Mouse (Mus musculus) liver, embryonic 16.5 days (tissue): ENCODE results near the gene Tnrc18. TPM values are rescaled to one million over a fixed set of nuclear protein-coding genes. Genes with fewer than 3 reads are reported as not detected.

ENCODE experiments used
- ATAC-seq: fragments of 200-750 bp; cut with Nextera tagmentation; 2 replicates; pipeline ENCODE4 v1.8.0; 2017; ENCODE audit warnings: low read depth, mild to moderate bottlenecking, moderate number of reproducible peaks, moderate library complexity
- H3K27ac ChIP-seq: fragments of 300-500 bp; sonication (generic); 2 replicates; pipeline ENCODE4 v1.5.1; 2014; ENCODE audit warnings: mild to moderate bottlenecking, low read length
- H3K27me3 ChIP-seq: fragments of 300-500 bp; sonication (generic); 2 replicates; pipeline ENCODE4 v1.6.1; 2014; ENCODE audit warnings: low read depth, low read length, mixed read lengths; ENCODE audit not compliant: control insufficient read depth, insufficient read depth
- H3K36me3 ChIP-seq: fragments of 300-500 bp; sonication (generic); 2 replicates; pipeline ENCODE4 v1.6.1; 2014; ENCODE audit warnings: mild to moderate bottlenecking; ENCODE audit not compliant: control insufficient read depth, insufficient read depth
- H3K4me1 ChIP-seq: fragments of 300-500 bp; sonication (generic); 2 replicates; pipeline ENCODE4 v1.6.1; 2014; ENCODE audit warnings: low read depth, low read length, mixed read lengths; ENCODE audit not compliant: control insufficient read depth
- H3K4me2 ChIP-seq: fragments of 300-500 bp; sonication (generic); 2 replicates; pipeline ENCODE4 v1.6.1; 2014; ENCODE audit warnings: low read depth, low read length, mixed read lengths
- H3K4me3 ChIP-seq: fragments of 300-500 bp; sonication (generic); 2 replicates; pipeline ENCODE4 v1.5.1; 2014; ENCODE audit warnings: low read depth, mild to moderate bottlenecking, low read length
- H3K9ac ChIP-seq: fragments of 300-500 bp; sonication (generic); 2 replicates; pipeline ENCODE4 v1.6.1; 2014; ENCODE audit warnings: low read depth, low read length
- H3K9me3 ChIP-seq: fragments of 300-500 bp; sonication (generic); replicated peaks from 2 replicates; pipeline ENCODE4 v1.6.1; 2016; ENCODE audit warnings: low read length; ENCODE audit not compliant: control insufficient read depth
- WGBS: fragments of 180-500 bp; shearing (Covaris S2); extraction: QIAGEN DNeasy Blood & Tissue Kit; methylation state at CpG from one replicate; pipeline ENCODE4 v1.1.7; 2014; ENCODE audit not compliant: insufficient replicate concordance; 5-methylcytosine and 5-hydroxymethylcytosine counted together
- polyA plus RNA-seq: library from polyadenylated mRNA; unstranded; fragments of >200 nt; fragmentation: Nextera tagmentation; extraction: Ambion mirVana; gene quantifications from 2 replicates; pipeline ENCODE4 v1.2.1, GENCODE M21; 2015

Tnrc18 gene
- polyA plus RNA-seq, 1 experiment from 2014 or later, result 3.4 TPM

GRCm38 (mm10) chr5:142778135-142778534, 39.3 kb downstream of the Tnrc18 start:
- 58% methylated on average over 8 of the region's 8 CpGs for WGBS
- no peaks in the 10 kb centered on the region for H3K27me3 ChIP-seq

DNA sequence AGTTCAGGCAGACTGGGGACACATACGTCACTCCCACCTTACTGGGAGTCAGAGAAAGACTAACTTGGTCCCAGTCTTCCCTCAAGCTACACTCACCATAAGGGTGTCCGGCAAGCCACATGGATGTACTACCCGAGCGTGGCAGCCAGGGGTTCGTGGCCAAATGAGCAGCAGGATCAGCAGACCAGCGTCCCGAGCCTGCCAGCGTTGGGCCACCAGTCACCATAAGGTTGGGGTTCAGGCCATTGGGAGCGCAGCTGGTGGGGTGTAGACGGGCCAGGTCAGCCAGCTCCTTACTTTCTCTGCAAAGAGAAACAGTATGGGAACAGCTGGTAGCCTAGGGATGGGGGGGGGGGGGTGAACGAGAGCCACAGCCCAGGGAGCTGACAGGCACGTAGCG, 41.4 kb downstream of the Tnrc18 start:
- WGBS, result 84% methylated on average over 12 of the region's 13 CpGs
- no peak overlapping the region for H3K4me2 ChIP-seq
- peaks cover 5% of the 10 kb centered on the region; the same call in 1 of the 2 replicates for H3K4me1 ChIP-seq
- peaks cover 2% of the 10 kb centered on the region for H3K36me3 ChIP-seq
- no peaks in the 10 kb centered on the region for H3K9me3 ChIP-seq
- H3K9ac ChIP-seq, result no peak overlapping the region
- H3K27ac ChIP-seq, result no peak overlapping the region
- H3K4me3 ChIP-seq, result no peak overlapping the region
- ATAC-seq, result no peak
- no peaks in the 10 kb centered on the region for H3K27me3 ChIP-seq

More at GRCm38 (mm10) chr5:142778135-142778534, 39.3 kb downstream of the Tnrc18 start:
- peaks cover 2% of the 10 kb centered on the region for H3K36me3 ChIP-seq
- H3K4me2 ChIP-seq, result no peak overlapping the region
- no peak for ATAC-seq
- H3K4me3 ChIP-seq, result no peak overlapping the region
- no peak overlapping the region for H3K27ac ChIP-seq
- no peak overlapping the region for H3K9ac ChIP-seq
- peaks cover 4% of the 10 kb centered on the region for H3K4me1 ChIP-seq
- no peaks in the 10 kb centered on the region for H3K9me3 ChIP-seq

GRCm38 (mm10) chr5:142774771-142775170, 42.7 kb downstream of the Tnrc18 start:
- Histone ChIP-seq H3K27ac (no peak overlapping the region), H3K9me3 (no peaks in the 10 kb centered on the region), H3K4me1 (peaks cover 6% of the 10 kb centered on the region), H3K4me2 (no peak overlapping the region), H3K4me3 (no peak overlapping the region), H3K27me3 (no peaks in the 10 kb centered on the region), H3K9ac (no peak overlapping the region), H3K36me3 (peaks cover 2% of the 10 kb centered on the region)
- WGBS, result 85% methylated on average over 5 of the region's 5 CpGs
- no peak for ATAC-seq

DNA sequence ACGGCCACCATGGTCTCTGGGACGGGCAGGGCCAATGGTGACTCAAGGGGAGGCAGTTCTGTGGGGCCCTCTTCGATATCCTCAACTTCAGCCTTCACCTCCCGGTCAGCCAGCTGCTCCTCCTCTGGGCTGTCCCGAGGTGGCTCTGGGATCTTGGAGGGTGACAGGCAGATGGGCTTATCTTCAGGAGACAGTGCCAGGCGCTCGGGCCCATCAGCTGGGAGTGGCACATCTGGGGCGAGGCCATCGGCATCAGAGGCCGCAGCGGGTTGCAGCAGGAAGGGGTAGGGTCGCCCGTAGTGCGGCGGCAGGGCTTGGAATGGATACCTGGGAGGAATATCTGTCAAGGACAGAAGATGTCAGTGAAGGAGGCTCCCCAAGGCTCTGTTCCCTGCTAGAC, 45.5 kb downstream of the Tnrc18 start:
- H3K27me3 ChIP-seq, result no peaks in the 10 kb centered on the region
- peaks cover 12% of the 10 kb centered on the region for H3K4me1 ChIP-seq
- H3K27ac ChIP-seq, result no peak overlapping the region
- WGBS, result 53% methylated on average over 15 of the region's 15 CpGs
- no peak overlapping the region; the same call in 1 of the 2 replicates for H3K4me3 ChIP-seq
- H3K36me3 ChIP-seq, result peaks cover 2% of the 10 kb centered on the region
- peak overlapping the region; percentile 26; the same call in 1 of the 2 replicates for H3K4me2 ChIP-seq
- ATAC-seq, result peak; percentile 88
- H3K9ac ChIP-seq, result no peak overlapping the region
- H3K9me3 ChIP-seq, result no peaks in the 10 kb centered on the region

DNA sequence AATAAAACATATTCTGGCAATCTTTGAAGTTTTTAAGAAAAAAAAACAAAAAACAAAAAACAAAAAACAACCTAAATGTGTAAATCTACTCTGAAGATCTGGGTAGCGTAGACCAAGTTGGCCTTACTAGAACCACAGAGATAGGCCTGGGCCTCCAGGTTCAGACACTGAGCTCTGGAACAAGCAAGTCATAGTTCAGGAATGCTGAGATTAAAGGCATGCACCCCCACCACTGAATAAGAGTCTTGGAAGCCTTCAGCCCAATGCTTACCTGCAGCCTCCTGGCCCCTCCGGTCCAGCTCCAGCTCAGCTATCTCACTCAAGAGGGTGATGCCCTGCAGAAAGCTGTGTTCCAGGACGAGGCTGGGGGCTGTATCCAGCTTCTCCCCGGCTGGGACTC, 46.4 kb downstream of the Tnrc18 start:
- H3K4me3 ChIP-seq, result no peak overlapping the region; the same call in 1 of the 2 replicates
- H3K4me2 ChIP-seq, result no peak overlapping the region
- no peaks in the 10 kb centered on the region for H3K9me3 ChIP-seq

DNA sequence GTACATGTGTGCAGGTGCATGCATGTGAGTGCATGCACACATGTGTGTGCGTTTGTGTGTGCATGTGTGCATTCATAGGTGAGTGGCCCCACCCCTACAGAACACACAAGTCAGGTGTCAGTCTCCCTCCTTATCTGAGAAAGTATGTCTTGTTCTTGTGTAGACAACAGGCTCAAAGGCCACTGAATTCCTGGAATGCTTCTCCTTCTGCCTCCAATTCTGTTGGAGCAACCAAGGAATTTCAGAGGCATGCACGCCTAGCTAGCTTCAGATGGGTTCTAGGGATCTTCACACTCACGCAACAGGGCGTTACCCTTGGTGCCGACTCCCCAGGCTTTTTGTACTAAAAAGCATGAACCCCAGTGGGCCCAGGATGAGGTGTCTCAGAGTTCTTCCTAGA, 47.8 kb downstream of the Tnrc18 start:
- H3K27me3 ChIP-seq, result no peaks in the 10 kb centered on the region
- 67% methylated on average over 5 of the region's 5 CpGs for WGBS
- H3K4me3 ChIP-seq, result no peak overlapping the region
- ATAC-seq, result no peak
- H3K4me1 ChIP-seq, result peaks cover 12% of the 10 kb centered on the region
- H3K9ac ChIP-seq, result no peak overlapping the region
- H3K36me3 ChIP-seq, result peaks cover 7% of the 10 kb centered on the region
- no peak overlapping the region for H3K4me2 ChIP-seq
- no peaks in the 10 kb centered on the region for H3K9me3 ChIP-seq
- no peak overlapping the region for H3K27ac ChIP-seq

More for the DNA sequence above, 46.4 kb downstream of the Tnrc18 start:
- Histone ChIP-seq H3K27me3 (no peaks in the 10 kb centered on the region), H3K36me3 (peaks cover 2% of the 10 kb centered on the region), H3K4me1 (peaks cover 12% of the 10 kb centered on the region), H3K9ac (no peak overlapping the region), H3K27ac (no peak overlapping the region)
- WGBS, result 67% methylated on average over 4 of the region's 4 CpGs
- ATAC-seq, result no peak

GRCm38 (mm10) chr5:142768352-142769267, 48.9 kb downstream of the Tnrc18 start:
- no peak overlapping the region for H3K4me2 ChIP-seq
- no peak for ATAC-seq
- no peak overlapping the region for H3K27ac ChIP-seq
- peaks cover 9% of the 10 kb centered on the region for H3K36me3 ChIP-seq
- H3K27me3 ChIP-seq, result no peaks in the 10 kb centered on the region
- no peaks in the 10 kb centered on the region for H3K9me3 ChIP-seq
- H3K4me1 ChIP-seq, result peaks cover 12% of the 10 kb centered on the region
- H3K4me3 ChIP-seq, result no peak overlapping the region
- 61% methylated on average over 10 of the region's 10 CpGs for WGBS
- H3K9ac ChIP-seq, result no peak overlapping the region

DNA sequence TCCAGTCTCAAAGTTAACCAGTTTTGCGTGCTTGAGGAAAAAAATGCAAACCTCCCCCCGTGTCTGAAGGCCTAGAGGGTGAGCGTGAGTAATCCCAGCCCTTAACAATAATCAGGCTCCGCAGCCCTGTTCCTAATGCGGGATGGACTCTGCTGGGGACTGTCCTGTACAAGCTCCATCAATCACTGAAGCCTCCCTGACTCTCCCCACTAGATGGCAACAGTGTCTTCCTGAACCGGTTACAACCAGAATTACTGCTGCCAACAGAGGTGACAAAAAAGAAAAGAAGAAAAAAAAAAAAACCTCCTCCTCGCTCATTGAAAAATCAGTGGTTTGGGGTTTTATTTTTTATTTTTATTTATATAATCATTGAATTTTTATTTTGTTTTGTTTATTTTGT, 49.5 kb downstream of the Tnrc18 start:
- 30% methylated on average over 7 of the region's 7 CpGs for WGBS
- H3K36me3 ChIP-seq, result peaks cover 11% of the 10 kb centered on the region
- no peak overlapping the region for H3K4me2 ChIP-seq
- no peak overlapping the region for H3K9ac ChIP-seq
- ATAC-seq, result no peak
- H3K27me3 ChIP-seq, result no peaks in the 10 kb centered on the region
- H3K4me1 ChIP-seq, result peaks cover 12% of the 10 kb centered on the region
- H3K27ac ChIP-seq, result no peak overlapping the region
- H3K9me3 ChIP-seq, result no peaks in the 10 kb centered on the region
- no peak overlapping the region for H3K4me3 ChIP-seq

DNA sequence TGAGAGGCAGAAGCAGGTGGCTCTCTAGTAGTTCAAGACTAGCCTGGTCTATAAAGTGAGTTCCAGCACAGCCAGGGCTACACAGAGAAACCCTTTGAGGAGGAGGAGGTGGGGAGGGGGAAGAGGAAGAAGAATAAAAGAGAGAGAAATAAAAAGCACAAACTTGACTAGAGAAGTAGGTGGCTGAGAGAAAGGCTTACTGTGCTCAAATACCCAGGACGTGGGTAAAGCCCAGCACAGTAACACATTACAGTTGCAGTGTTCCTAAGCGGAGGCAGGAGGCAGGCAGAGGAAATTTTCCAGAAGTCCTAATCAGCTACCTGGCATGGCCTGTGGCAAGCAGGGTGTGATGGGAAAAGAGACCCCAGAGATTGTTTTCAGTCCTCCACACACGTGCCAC, 50.8 kb downstream of the Tnrc18 start:
- Histone ChIP-seq H3K4me3 (no peak overlapping the region), H3K36me3 (peaks cover 18% of the 10 kb centered on the region), H3K4me1 (peaks cover 8% of the 10 kb centered on the region), H3K27me3 (no peaks in the 10 kb centered on the region), H3K9me3 (no peaks in the 10 kb centered on the region), H3K9ac (no peak overlapping the region), H3K27ac (no peak overlapping the region), H3K4me2 (no peak overlapping the region)
- WGBS, result 73% methylated on average over 3 of the region's 3 CpGs
- no peak for ATAC-seq
